Mouse (Mus musculus) embryo, embryonic 11.5 days (tissue): ENCODE results near the gene Bcas3.

Experiments used
- DNase-seq: peaks from one replicate; pipeline ENCODE4 v3.0.0-alpha.2; 2012; ENCODE audit warnings: low read depth, low spot score

Bcas3 gene

GRCm38 (mm10) chr11:85791212-85791611 is 438.2 kb downstream of the Bcas3 start:
- DNase-seq, result no peak

DNA sequence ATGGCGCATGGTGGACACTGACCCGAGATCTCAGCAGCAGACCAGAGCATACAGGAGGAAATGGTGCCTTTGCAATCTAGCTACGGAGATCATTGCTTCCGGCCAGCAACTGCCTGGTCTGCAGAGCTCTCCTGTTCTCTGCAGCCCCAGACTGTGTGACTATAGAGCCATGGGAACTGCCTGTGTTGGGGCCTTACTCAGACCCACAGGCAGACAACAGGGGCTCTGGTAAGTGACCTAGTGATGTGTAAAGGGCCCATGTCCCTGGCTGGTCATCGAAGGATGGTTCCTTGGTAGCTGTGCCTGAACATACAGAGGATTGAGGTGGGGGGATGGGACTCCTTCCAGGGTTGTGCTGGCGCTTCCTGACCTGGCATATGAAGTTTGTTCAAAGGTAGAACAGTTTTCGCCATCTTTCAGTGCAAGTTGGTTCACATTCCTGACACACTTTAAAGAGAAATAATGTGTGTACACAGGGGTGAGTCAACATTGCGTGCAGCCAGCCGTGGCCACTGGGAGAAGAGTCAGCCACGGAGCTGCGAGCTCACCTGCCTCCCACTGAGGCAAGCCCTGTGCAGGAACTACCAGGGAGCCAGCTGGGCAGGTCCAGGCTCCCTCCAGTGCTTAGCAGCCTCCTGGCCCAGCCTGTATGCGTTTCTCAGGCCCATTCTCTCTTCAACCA is 439.7 kb downstream of the Bcas3 start:
- DNase-seq, result no peak

- no peak for DNase-seq
Observed at GRCm38 (mm10) chr11:85799456-85799855, 446.5 kb downstream of the Bcas3 start.

DNA sequence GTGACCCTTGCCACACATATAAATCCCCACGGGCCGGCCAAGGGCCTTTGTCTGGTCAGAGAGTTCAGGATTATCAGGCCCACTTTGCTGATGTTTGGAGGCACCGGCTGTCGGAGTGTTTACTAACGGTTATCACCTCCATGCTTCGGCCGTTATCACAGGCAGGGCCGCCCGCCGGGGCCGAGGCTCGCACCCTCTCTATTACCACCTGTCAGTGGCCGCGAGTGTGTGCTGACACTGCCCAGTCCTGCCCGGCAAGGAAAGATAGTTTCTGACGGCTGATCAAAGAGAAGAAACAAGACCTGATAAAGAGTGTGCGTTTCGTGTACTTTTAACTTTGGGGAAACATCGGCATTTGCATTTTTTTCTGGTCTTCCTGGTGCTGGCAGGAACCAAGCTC is 446.9 kb downstream of the Bcas3 start:
- no peak for DNase-seq

GRCm38 (mm10) chr11:85800380-85800779 is 447.4 kb downstream of the Bcas3 start:
- DNase-seq, result no peak

- no peak for DNase-seq
Observed at GRCm38 (mm10) chr11:85804048-85804447, 451.1 kb downstream of the Bcas3 start.

- no peak for DNase-seq
Observed at GRCm38 (mm10) chr11:85805779-85806178, 452.8 kb downstream of the Bcas3 start.

GRCm38 (mm10) chr11:85807353-85807752 is 454.4 kb downstream of the Bcas3 start:
- DNase-seq, result no peak

DNA sequence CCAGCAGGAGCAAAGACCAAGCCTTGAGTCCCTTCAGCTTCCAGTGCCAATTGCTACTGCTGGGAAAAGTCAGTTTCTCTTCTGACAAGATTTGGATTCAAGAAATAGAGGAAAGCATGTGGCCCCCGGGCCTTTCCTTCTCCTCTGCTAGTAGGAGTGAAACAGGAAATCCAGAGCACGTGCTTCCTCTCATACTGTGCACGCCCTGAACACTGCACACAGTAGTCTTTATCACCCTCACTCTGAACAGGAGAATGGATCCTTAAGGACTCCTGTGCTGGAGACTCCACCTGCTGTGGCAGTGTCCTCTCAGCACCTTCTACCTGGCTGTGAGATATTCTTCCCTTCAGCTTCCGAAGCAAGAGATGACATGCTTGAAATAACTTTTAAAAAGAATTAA is 458.3 kb downstream of the Bcas3 start:
- no peak for DNase-seq

DNA sequence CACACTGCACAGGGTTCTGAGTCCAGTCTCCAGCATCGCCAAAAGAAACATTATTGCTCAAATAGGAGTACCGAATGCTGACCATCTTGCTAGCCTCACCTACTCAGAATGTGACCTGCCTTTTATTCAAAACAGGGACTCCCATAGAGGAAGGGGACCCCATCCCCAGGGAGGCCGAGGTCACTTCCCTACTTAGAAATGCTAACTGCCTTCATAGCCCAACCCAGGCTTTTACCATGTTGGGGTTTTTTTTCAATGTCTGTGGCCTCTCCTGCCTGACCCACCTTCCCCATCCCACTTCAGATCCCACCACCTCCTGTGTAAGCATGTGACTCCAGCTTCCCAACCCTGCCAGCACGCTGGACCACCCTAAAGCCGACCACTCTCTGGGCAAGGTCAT is 458.7 kb downstream of the Bcas3 start:
- no peak for DNase-seq

GRCm38 (mm10) chr11:85812201-85812966 is 459.4 kb downstream of the Bcas3 start:
- DNase-seq, result no peak

- no peak for DNase-seq
Observed at GRCm38 (mm10) chr11:85814678-85815077, 461.7 kb downstream of the Bcas3 start.

DNA sequence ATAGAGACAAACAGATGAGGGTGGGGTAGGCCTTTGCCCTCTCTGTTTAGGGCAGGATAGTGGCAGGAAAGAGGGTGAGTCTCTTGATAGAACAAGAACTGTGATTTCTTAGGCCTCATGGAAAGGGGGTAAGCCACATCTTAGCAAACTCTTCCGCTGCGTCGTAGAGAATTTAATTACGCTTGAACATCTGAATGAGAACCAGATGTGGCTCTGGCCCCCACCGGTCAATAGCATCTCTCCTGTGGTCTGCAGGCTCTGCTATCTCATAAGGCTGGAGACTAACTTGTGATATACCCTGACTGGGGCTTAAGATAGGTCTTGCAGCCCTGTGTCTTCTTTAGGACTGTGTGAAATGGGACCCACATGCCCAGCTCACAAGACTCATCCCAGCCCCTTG is 463.5 kb downstream of the Bcas3 start:
- no peak for DNase-seq

DNA sequence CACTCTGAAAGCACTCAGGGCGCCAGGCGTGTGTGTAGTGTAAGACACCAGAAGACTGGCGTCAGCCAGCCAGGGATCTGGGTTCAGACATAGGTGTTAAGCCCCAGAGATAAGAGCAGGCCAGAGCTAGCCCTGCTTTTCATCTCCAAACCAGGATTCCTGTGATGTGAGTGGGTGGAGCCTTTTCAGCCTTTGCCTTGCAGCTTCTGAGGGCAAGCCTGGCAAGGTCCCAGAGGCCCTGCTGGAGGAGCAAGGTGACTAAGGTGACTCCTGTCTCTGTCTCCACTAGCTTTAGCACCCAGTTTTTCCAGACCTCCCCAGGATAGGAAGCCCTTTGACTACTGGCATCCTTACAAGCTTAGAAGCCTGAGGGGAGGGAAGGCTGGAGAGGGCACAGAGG is 465.4 kb downstream of the Bcas3 start:
- DNase-seq, result no peak

DNA sequence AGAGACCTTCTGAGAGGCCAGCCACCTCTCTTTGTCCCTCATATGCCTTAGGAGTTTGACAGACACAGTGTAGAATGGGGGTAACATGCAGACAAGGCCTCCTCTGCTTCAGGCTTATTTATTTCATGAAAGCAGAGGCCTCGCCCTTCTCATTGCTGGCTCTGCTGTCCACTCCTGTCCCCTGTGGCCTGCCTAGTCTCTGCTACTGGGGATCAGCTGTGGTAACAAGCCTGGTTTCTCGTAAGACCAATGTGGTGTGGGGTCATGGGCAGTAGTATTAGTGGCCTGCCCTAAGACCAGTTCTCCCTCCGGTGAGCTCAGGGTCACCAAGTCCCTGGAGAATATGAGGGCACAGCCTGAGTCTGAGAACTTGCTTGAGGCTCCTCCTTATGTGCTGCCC is 468.0 kb downstream of the Bcas3 start:
- DNase-seq, result no peak

DNA sequence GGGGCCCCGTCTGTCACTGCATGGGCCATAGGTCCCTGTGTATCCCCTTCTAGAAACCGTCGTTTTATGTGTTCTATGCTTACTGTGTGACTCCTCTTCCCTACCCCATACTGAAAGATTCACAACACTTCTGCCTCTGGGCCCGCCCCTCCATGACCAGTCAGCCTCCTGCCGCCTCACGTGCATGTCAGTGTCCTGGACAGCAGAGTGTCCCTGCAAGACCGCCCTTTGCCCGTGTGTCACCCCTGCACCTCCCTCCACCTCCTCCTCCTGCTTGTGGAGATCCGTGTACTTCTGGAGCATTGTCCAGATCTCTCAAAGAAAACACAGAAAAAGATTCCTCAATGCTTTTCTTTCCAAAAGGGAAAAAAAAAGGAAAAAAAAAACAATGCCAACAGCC is 468.7 kb downstream of the Bcas3 start:
- no peak for DNase-seq

- no peak for DNase-seq
Observed at GRCm38 (mm10) chr11:85823181-85823580, 470.2 kb downstream of the Bcas3 start.

DNA sequence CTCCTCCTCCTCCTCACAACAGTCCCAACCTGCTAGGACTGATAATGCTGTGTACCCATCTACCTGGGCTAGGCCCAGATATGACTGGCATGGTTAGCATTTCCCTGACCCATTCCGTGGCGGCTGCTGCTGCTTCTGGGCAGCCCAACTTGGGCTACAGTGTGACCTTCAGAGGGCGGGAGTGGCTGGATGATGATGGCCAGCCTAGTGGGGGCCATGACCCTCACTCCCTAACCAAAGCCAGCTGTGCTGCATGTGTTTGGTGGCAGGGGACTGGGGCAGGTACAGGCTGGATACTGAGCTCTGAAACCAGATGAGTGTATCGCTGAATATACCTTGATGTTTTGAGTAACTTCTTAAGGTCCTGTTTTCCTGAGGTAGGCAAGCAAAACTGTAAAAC is 470.8 kb downstream of the Bcas3 start:
- no peak for DNase-seq

DNA sequence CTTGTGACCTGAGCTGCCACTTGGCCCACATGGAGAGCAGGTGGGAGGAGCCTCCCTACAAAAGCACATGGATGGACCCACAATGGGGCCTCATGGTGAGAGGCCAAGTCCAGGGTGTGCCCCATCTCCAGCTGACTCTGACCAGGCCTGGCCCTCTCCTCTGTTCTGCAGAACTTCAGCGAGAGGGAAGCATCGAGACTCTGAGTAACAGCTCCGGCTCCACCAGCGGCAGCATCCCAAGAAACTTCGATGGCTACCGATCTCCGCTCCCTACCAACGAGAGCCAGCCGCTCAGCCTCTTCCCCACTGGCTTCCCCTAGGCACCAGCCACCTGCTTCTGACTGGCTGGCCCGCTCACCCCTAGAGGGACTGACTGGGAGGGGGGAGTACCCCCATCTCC is 472.1 kb downstream of the Bcas3 start:
- DNase-seq, result no peak

GRCm38 (mm10) chr11:85825823-85826222 is 472.9 kb downstream of the Bcas3 start:
- DNase-seq, result no peak

DNA sequence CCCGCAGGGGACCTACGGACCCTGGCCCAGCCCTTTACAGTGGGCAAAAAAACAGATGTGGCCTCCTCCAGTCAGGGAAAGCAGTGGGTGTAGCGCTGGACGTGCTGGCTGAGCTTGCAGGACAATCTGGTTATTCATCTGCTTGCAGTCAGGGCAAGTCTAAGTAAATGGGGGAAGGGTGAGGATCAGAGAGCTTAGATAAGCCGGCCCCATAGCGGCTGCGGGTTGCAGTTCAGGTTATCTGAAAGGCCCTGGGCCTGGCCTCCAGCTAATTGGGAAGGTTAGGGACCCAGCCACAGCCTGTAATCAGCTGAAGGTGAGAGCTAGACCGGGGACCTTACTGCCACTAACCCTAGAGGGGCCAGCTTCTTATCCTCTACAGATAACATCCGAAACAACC is 474.4 kb downstream of the Bcas3 start:
- no peak for DNase-seq

DNA sequence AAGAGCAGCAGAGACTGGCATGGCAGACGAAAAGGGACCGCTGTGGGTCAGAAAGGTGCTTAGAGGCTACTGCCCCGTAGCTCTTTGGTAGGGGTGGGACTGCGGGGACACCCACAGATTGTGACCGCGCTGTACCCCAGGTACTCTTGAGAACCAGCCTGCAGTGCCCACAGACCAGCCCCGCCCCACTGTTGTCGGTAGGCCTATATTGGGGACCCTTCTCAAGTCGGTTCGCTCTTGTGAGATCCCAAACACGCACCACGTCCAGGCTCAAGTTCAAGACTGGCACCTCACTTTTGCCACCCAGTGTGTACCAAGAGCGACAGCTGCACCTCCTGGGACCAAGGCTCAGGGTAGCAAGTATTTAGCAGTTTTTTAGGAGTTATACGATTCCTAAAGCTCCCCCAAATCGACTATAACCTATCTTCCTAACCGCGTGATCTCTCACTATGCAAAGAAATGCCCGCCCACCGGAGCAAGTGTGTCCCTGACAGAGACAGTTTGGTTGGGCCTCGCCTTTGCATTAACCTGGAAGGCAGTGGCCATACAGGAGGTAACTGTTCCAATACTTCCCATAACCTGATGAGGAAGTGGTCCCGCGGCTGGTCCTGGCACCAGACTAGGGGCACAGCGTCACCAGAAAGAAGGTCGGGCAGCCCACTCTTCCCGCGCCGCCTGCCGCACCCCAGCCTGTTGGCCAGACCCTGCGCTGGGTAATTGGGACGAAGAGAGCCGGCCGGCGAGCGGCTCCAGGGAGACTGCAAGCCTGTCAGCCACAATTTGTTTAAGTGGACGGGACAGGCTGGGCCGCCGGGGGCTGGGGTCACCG is 475.9 kb downstream of the Bcas3 start:
- no peak for DNase-seq
